Mouse (Mus musculus): ENCODE results near the gene Itga7. TPM values are rescaled to one million over a fixed set of nuclear protein-coding genes. Genes with fewer than 3 reads are reported as not detected.

Gene Itga7
- total and polyA plus RNA-seq, 3 experiments = 0.04 to 0.14 TPM; not detected in 1

- Histone ChIP-seq H3K9me3 (replicated peaks; ENCODE audit: insufficient read depth, low read length) (no peaks in the 10 kb centered on the region), H3K4me3 (ENCODE audit: control insufficient read depth in 1 of 2, insufficient read depth in 1 of 2, low read depth in 2 of 2, low read length in 2 of 2) (no peak overlapping the region), H3K79me2 (ENCODE audit: control insufficient read depth, insufficient read depth, low read length, poor library complexity) (no peaks in the 10 kb centered on the region), H3K36me3 (ENCODE audit: control insufficient read depth in 1 of 2, insufficient read depth in 2 of 2, low read length in 2 of 2) (no peaks in the 10 kb centered on the region), H3K27me3 (ENCODE audit: control insufficient read depth in 1 of 2, insufficient read depth in 2 of 2, low read length in 2 of 2) (peaks cover 2 to 5% of the 10 kb centered on the region in 2 experiments; a peak in 3 of 4 replicates), H3K27ac (ENCODE audit: control insufficient read depth, low read depth, low read length) (no peak overlapping the region), H3K4me1 (ENCODE audit: control insufficient read depth in 1 of 2, insufficient read depth in 2 of 2, low read length in 2 of 2) (no peaks in the 10 kb centered on the region), H3K9ac (ENCODE audit: control insufficient read depth, low read depth, low read length, poor library complexity, severe bottlenecking) (no peak overlapping the region)
- no peak for DNase-seq (ENCODE audit: low read depth, low spot score)
- TF ChIP-seq CTCF (IDR thresholded peaks at IDR 0.05 in 2 of 3, conservative IDR thresholded peaks at IDR 0.05 in 1 of 3; ENCODE audit: control insufficient read depth in 1 of 3, insufficient read depth in 1 of 3, low read depth in 2 of 3, low read length in 3 of 3, poor library complexity in 1 of 3, severe bottlenecking in 1 of 3) (no peak), CHD1 (IDR thresholded peaks at IDR 0.05; ENCODE audit: low read depth, low read length) (no peak), RCOR1 (IDR thresholded peaks at IDR 0.05; ENCODE audit: low read depth, low read length) (no peak), KAT2A (conservative IDR thresholded peaks at IDR 0.05; ENCODE audit: low read depth, low read length) (no peak), TBP (IDR thresholded peaks at IDR 0.05; ENCODE audit: low read depth, low read length) (no peak), HCFC1 (IDR thresholded peaks at IDR 0.05; ENCODE audit: low read depth, low read length) (no peak), SMC3 (IDR thresholded peaks at IDR 0.05; ENCODE audit: low read depth, low read length) (no peak)
These were observed 1.6 kb downstream of the Itga7 start for GRCm38 (mm10) chr10:128934997-128935787.

GRCm38 (mm10) chr10:128935826-128936440 lies 2.3 kb downstream of the Itga7 start:
- Histone ChIP-seq H3K4me3 (ENCODE audit: control insufficient read depth in 1 of 2, insufficient read depth in 1 of 2, low read depth in 2 of 2, low read length in 2 of 2) (no peak overlapping the region), H3K9ac (ENCODE audit: control insufficient read depth, low read depth, low read length, poor library complexity, severe bottlenecking) (no peak overlapping the region), H3K27me3 (ENCODE audit: control insufficient read depth in 1 of 2, insufficient read depth in 2 of 2, low read length in 2 of 2) (peaks cover 2 to 5% of the 10 kb centered on the region in 2 experiments; a peak in 3 of 4 replicates), H3K36me3 (ENCODE audit: control insufficient read depth in 1 of 2, insufficient read depth in 2 of 2, low read length in 2 of 2) (no peaks in the 10 kb centered on the region), H3K9me3 (replicated peaks; ENCODE audit: insufficient read depth, low read length) (no peaks in the 10 kb centered on the region), H3K79me2 (ENCODE audit: control insufficient read depth, insufficient read depth, low read length, poor library complexity) (no peaks in the 10 kb centered on the region), H3K4me1 (ENCODE audit: control insufficient read depth in 1 of 2, insufficient read depth in 2 of 2, low read length in 2 of 2) (no peaks in the 10 kb centered on the region), H3K27ac (ENCODE audit: control insufficient read depth, low read depth, low read length) (no peak overlapping the region)
- no peak for DNase-seq (ENCODE audit: low read depth, low spot score)
- TF ChIP-seq MYB (IDR thresholded peaks at IDR 0.05; ENCODE audit: low read depth, low read length) = no peak
- TF ChIP-seq SIN3A (IDR thresholded peaks at IDR 0.05; ENCODE audit: low read length) = no peak
- no peak for TF ChIP-seq JUND (IDR thresholded peaks at IDR 0.05; ENCODE audit: low read depth, low read length)
- no peak for TF ChIP-seq MXI1 (IDR thresholded peaks at IDR 0.05; ENCODE audit: low read depth, low read length)
- TF ChIP-seq RAD21 (IDR thresholded peaks at IDR 0.05; ENCODE audit: low read depth, low read length) = no peak

- H3K36me3 ChIP-seq (ENCODE audit: control insufficient read depth in 1 of 2, insufficient read depth in 2 of 2, low read length in 2 of 2) = no peaks in the 10 kb centered on the region
These were observed 4.3 kb downstream of the Itga7 start for GRCm38 (mm10) chr10:128937756-128938390.

More at GRCm38 (mm10) chr10:128937756-128938390, 4.3 kb downstream of the Itga7 start:
- H3K9me3 ChIP-seq (replicated peaks; ENCODE audit: insufficient read depth, low read length) = no peaks in the 10 kb centered on the region
- H3K27me3 ChIP-seq (ENCODE audit: control insufficient read depth in 1 of 2, insufficient read depth in 2 of 2, low read length in 2 of 2) = peaks cover 0 to 5% of the 10 kb centered on the region in 2 experiments; a peak in 2 of 4 replicates
- DNase-seq (ENCODE audit: low read depth, low spot score) = no peak
- no peak overlapping the region for H3K4me3 ChIP-seq (ENCODE audit: control insufficient read depth in 1 of 2, insufficient read depth in 1 of 2, low read depth in 2 of 2, low read length in 2 of 2)
- no peak overlapping the region for H3K9ac ChIP-seq (ENCODE audit: control insufficient read depth, low read depth, low read length, poor library complexity, severe bottlenecking)
- H3K79me2 ChIP-seq (ENCODE audit: control insufficient read depth, insufficient read depth, low read length, poor library complexity) = no peaks in the 10 kb centered on the region
- H3K4me1 ChIP-seq (ENCODE audit: control insufficient read depth in 1 of 2, insufficient read depth in 2 of 2, low read length in 2 of 2) = no peaks in the 10 kb centered on the region
- TF ChIP-seq UBTF (IDR thresholded peaks at IDR 0.05; ENCODE audit: borderline replicate concordance, insufficient read depth, low read depth, low read length) (no peak), CHD2 (IDR thresholded peaks at IDR 0.05; ENCODE audit: low read length) (no peak), RAD21 (IDR thresholded peaks at IDR 0.05; ENCODE audit: low read depth, low read length) (no peak), KAT2A (conservative IDR thresholded peaks at IDR 0.05; ENCODE audit: low read depth, low read length) (no peak), POLR2AphosphoS5 (IDR thresholded peaks at IDR 0.05; ENCODE audit: borderline replicate concordance, low read depth, low read length) (no peak), EP300 (IDR thresholded peaks at IDR 0.05; ENCODE audit: low read depth in 1 of 2, low read length in 2 of 2) (no peak), TBP (IDR thresholded peaks at IDR 0.05; ENCODE audit: low read depth, low read length) (no peak), ZMIZ1 (IDR thresholded peaks at IDR 0.05; ENCODE audit: low read depth, low read length) (no peak)
- H3K27ac ChIP-seq (ENCODE audit: control insufficient read depth, low read depth, low read length) = no peak overlapping the region
